Mouse (Mus musculus) ES-Bruce4 (cell line): ENCODE data around the gene Rbl2. TPM values are rescaled to one million over a fixed set of nuclear protein-coding genes. Genes with fewer than 3 reads are reported as not detected.

Experiments
- H3K27ac ChIP-seq: 2 replicates; pipeline ENCODE4 v1.5.1; 2012; ENCODE audit warnings: low read length, inconsistent platforms; ENCODE audit not compliant: insufficient read depth
- H3K27me3 ChIP-seq: 2 replicates; pipeline ENCODE4 v1.6.1; 2012; ENCODE audit warnings: mild to moderate bottlenecking, low read length, inconsistent platforms; ENCODE audit not compliant: control insufficient read depth, poor library complexity, insufficient read depth, severe bottlenecking
- H3K36me3 ChIP-seq: 2 replicates; pipeline ENCODE4 v1.6.1; 2012; ENCODE audit warnings: inconsistent platforms, mild to moderate bottlenecking, low read length, moderate library complexity; ENCODE audit not compliant: control insufficient read depth, poor library complexity, insufficient read depth, severe bottlenecking
- H3K4me1 ChIP-seq: one replicate; pipeline ENCODE4 v1.8.1; 2011; ENCODE audit warnings: low read length; ENCODE audit not compliant: control insufficient read depth, insufficient read depth
- H3K4me3 ChIP-seq: 2 replicates; pipeline ENCODE4 v1.5.1; 2011; ENCODE audit warnings: low read depth, mild to moderate bottlenecking, low read length
- H3K9ac ChIP-seq: 2 replicates; pipeline ENCODE4 v1.6.1; 2012; ENCODE audit warnings: low read depth, mild to moderate bottlenecking, inconsistent platforms; ENCODE audit not compliant: poor library complexity, severe bottlenecking
- H3K9me3 ChIP-seq: replicated peaks from 2 replicates; pipeline ENCODE4 v1.6.1; 2012; ENCODE audit warnings: mild to moderate bottlenecking, low read length, inconsistent platforms; ENCODE audit not compliant: control insufficient read depth, poor library complexity, insufficient read depth, severe bottlenecking
- CTCF ChIP-seq: IDR thresholded peaks from one replicate; pipeline ENCODE4 v1.8.1; 2011; ENCODE audit warnings: low read depth, low read length
- EP300 ChIP-seq: IDR thresholded peaks from 2 replicates; pipeline ENCODE4 v1.6.1; 2011; ENCODE audit warnings: low read depth, low read length; ENCODE audit not compliant: insufficient read depth
- POLR2A ChIP-seq: IDR thresholded peaks from one replicate; pipeline ENCODE4 v1.8.1; 2011; ENCODE audit warnings: low read length; ENCODE audit not compliant: insufficient read depth
- polyA plus RNA-seq: library from polyadenylated mRNA; stranded (reverse); fragments of >200 nt; gene quantifications from 2 replicates; pipeline ENCODE4 v1.2.4, GENCODE M21; 2011; ENCODE audit warnings: low read depth; ENCODE audit not compliant: missing spikeins, insufficient read depth, insufficient read length

Rbl2 gene
- polyA plus RNA-seq, 1 experiment, result 7.3 TPM

- no peak overlapping the region for H3K9ac ChIP-seq
Observed at GRCm38 (mm10) chr8:91054418-91054817, 15.4 kb upstream of the Rbl2 start.

DNA sequence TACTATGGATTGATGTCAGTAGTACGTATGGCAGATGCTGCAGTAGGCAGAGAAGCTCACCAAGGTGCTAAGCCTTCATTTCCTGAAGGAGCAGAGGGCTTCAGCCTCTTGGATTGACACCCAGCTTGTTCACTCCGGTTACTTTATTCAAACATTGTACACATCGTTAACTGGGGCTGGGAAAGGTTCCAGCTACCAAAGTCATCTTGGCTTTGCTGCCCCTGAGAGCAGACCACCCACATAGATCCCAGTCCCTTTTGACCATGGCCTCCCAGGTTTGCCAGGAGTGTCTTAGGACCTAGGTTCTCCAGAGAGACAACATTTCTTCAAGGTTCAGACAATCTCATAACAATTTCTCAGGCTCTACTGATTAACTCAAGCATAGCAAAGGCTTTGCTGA is 13.0 kb upstream of the Rbl2 start:
- Histone ChIP-seq H3K27me3 (no peaks in the 10 kb centered on the region), H3K36me3 (peaks cover 12% of the 10 kb centered on the region), H3K9me3 (no peaks in the 10 kb centered on the region), H3K9ac (no peak overlapping the region), H3K4me3 (no peak overlapping the region), H3K4me1 (no peaks in the 10 kb centered on the region), H3K27ac (no peak overlapping the region)
- no peak for TF ChIP-seq EP300
- TF ChIP-seq POLR2A, result no peak
- TF ChIP-seq CTCF, result no peak

More at GRCm38 (mm10) chr8:91054418-91054817, 15.4 kb upstream of the Rbl2 start:
- H3K36me3 ChIP-seq, result peaks cover 33% of the 10 kb centered on the region
- no peak overlapping the region for H3K4me3 ChIP-seq
- TF ChIP-seq POLR2A, result no peak
- TF ChIP-seq CTCF, result no peak
- no peak for TF ChIP-seq EP300
- H3K9me3 ChIP-seq, result no peaks in the 10 kb centered on the region
- no peaks in the 10 kb centered on the region for H3K4me1 ChIP-seq
- H3K27me3 ChIP-seq, result no peaks in the 10 kb centered on the region
- no peak overlapping the region for H3K27ac ChIP-seq

GRCm38 (mm10) chr8:91059086-91059578 is 10.7 kb upstream of the Rbl2 start:
- TF ChIP-seq POLR2A (no peak), EP300 (no peak), CTCF (no peak)
- Histone ChIP-seq H3K27me3 (no peaks in the 10 kb centered on the region), H3K4me3 (no peak overlapping the region), H3K4me1 (no peaks in the 10 kb centered on the region), H3K9ac (no peak overlapping the region), H3K9me3 (no peaks in the 10 kb centered on the region), H3K27ac (no peak overlapping the region), H3K36me3 (no peaks in the 10 kb centered on the region; the same call in 1 of the 2 replicates)

DNA sequence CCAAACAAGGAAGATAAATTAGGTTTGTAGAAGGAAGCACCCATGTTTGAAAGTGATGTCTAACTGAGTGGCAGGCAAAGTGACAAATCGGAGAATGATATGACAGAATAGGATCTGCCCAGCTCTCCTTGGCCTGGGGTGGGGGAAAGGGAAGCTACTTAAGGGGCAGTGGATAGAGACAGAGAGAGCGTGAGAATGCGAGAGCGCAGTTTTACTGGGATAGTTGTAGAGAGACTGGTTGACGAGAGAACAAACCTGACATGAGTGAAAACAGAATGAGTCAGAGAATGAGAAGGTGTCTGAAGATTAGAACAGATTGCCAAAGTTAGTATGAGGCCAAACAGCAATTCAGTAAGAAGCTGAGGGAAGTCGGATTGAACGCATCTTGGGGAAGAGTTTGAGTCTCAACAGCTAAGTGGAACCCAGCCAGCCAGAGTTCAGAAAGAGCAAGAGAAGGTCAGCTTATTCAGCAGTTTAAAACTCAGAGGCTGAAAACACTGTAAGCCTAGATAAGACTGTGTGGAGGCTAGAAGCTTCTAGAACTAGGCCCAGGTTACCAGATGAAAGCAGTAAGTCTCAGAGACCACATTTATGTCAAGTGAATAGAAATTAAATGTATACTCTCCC is 9.9 kb upstream of the Rbl2 start:
- Histone ChIP-seq H3K9ac (no peak overlapping the region), H3K27me3 (no peaks in the 10 kb centered on the region), H3K36me3 (no peaks in the 10 kb centered on the region; the same call in 1 of the 2 replicates), H3K27ac (no peak overlapping the region), H3K4me3 (no peak overlapping the region), H3K4me1 (no peaks in the 10 kb centered on the region), H3K9me3 (no peaks in the 10 kb centered on the region)
- TF ChIP-seq CTCF, result no peak
- TF ChIP-seq EP300, result no peak
- TF ChIP-seq POLR2A, result no peak

- TF ChIP-seq POLR2A, result peak; percentile 77
- TF ChIP-seq CTCF, result no peak
- no peak overlapping the region for H3K27ac ChIP-seq
- H3K36me3 ChIP-seq, result no peaks in the 10 kb centered on the region
- peak overlapping the region; percentile 72 for H3K4me3 ChIP-seq
- no peaks in the 10 kb centered on the region for H3K27me3 ChIP-seq
- no peaks in the 10 kb centered on the region for H3K4me1 ChIP-seq
- peak overlapping the region; percentile 49 for H3K9ac ChIP-seq
- H3K9me3 ChIP-seq, result no peaks in the 10 kb centered on the region
Observed at GRCm38 (mm10) chr8:91060555-91061471, 9.0 kb upstream of the Rbl2 start.
